Mouse (Mus musculus) heart, embryonic 16.5 days (tissue): ENCODE data around the gene Nckap1. TPM values are rescaled to one million over a fixed set of nuclear protein-coding genes. Genes with fewer than 3 reads are reported as not detected.
A peak's percentile ranks its signal among the peaks of the same experiment; 100 is the strongest.

Experiments used
- ATAC-seq: fragments of 200-750 bp; cut with Nextera tagmentation; replicated peaks from 2 replicates; pipeline ENCODE4 v1.8.0; 2017; ENCODE audit warnings: moderate number of reproducible peaks; ENCODE audit not compliant: insufficient read depth, low FRiP score; ENCODE audit errors: extremely low read depth
- H3K27ac ChIP-seq: fragments of 300-500 bp; sonication (generic); 2 replicates; pipeline ENCODE4 v1.5.1; 2014; ENCODE audit warnings: mild to moderate bottlenecking, low read length, control low read depth, moderate library complexity
- H3K27me3 ChIP-seq: fragments of 300-500 bp; sonication (generic); 2 replicates; pipeline ENCODE4 v1.6.1; 2014; ENCODE audit warnings: low read length, mixed read lengths; ENCODE audit not compliant: control insufficient read depth, insufficient read depth
- H3K36me3 ChIP-seq: fragments of 300-500 bp; sonication (generic); 2 replicates; pipeline ENCODE4 v1.6.1; 2014; ENCODE audit not compliant: control insufficient read depth, insufficient read depth
- H3K4me1 ChIP-seq: fragments of 300-500 bp; sonication (generic); 2 replicates; pipeline ENCODE4 v1.6.1; 2014; ENCODE audit warnings: low read length, mixed read lengths; ENCODE audit not compliant: control insufficient read depth, insufficient read depth
- H3K4me2 ChIP-seq: fragments of 300-500 bp; sonication (generic); 2 replicates; pipeline ENCODE4 v1.6.1; 2014; ENCODE audit warnings: low read depth, mild to moderate bottlenecking, control low read depth, low read length
- H3K4me3 ChIP-seq: fragments of 300-500 bp; sonication (generic); 2 replicates; pipeline ENCODE4 v1.5.1; 2014; ENCODE audit warnings: mild to moderate bottlenecking, control low read depth, low read length
- H3K9ac ChIP-seq: fragments of 300-500 bp; sonication (generic); 2 replicates; pipeline ENCODE4 v1.6.1; 2014; ENCODE audit warnings: low read length, control low read depth
- H3K9me3 ChIP-seq: fragments of 300-500 bp; sonication (generic); replicated peaks from 2 replicates; pipeline ENCODE4 v1.6.1; 2016; ENCODE audit warnings: low read length; ENCODE audit not compliant: control insufficient read depth
- WGBS: fragments of 180-500 bp; shearing (Covaris S2); extraction: QIAGEN DNeasy Blood & Tissue Kit; methylation state at CpG from one replicate; pipeline ENCODE4 v1.1.7; 2014; 5-methylcytosine and 5-hydroxymethylcytosine counted together
- polyA plus RNA-seq: library from polyadenylated mRNA; unstranded; fragments of >200 nt; fragmentation: Nextera tagmentation; extraction: Ambion mirVana; gene quantifications from 2 replicates; pipeline ENCODE4 v1.2.1, GENCODE M21; 2015

The Nckap1 gene
- 40.2 and 52.6 TPM in 2 replicates for polyA plus RNA-seq

- Histone ChIP-seq H3K9ac (peak within 1 kb of the TSS; percentile 99), H3K27ac (peak within 1 kb of the TSS; percentile 98), H3K4me2 (peak within 1 kb of the TSS; percentile 79), H3K4me1 (peaks cover 16% of the 10 kb centered on the region), H3K9me3 (no peaks in the 10 kb centered on the region), H3K27me3 (no peaks in the 10 kb centered on the region), H3K36me3 (no peaks in the 10 kb centered on the region), H3K4me3 (peak within 1 kb of the TSS; percentile 94)
- WGBS, result under 1% methylated on average over 66 of the region's 88 CpGs
- ATAC-seq, result peak; percentile 92
Measured at GRCm38 (mm10) chr2:80581043-80581711, at the start of gene Nckap1. Nckap1 (minus strand) TSS chr2:80581380.

- H3K36me3 ChIP-seq, result peaks cover 19% of the 10 kb centered on the region
- no peak overlapping the region for H3K4me3 ChIP-seq
- H3K4me2 ChIP-seq, result no peak overlapping the region
- H3K27ac ChIP-seq, result no peak overlapping the region
- no peaks in the 10 kb centered on the region for H3K27me3 ChIP-seq
- no peak for ATAC-seq
- 90% methylated on average over 4 of the region's 4 CpGs for WGBS
- no peaks in the 10 kb centered on the region for H3K9me3 ChIP-seq
- H3K4me1 ChIP-seq, result 0 out of 2 replicates have a peak, but pooled peaks cover 3% of the 10 kb centered on the region
- no peak overlapping the region for H3K9ac ChIP-seq
Measured at GRCm38 (mm10) chr2:80624523-80624922, 43.3 kb upstream of the Nckap1 start.

- H3K9ac ChIP-seq, result no peak overlapping the region
- WGBS, result 63% methylated on average over 3 of the region's 3 CpGs
Measured at GRCm38 (mm10) chr2:80621921-80622320, 40.7 kb upstream of the Nckap1 start.

GRCm38 (mm10) chr2:80618991-80619390 is 37.8 kb upstream of the Nckap1 start:
- H3K27ac ChIP-seq, result no peak overlapping the region
- ATAC-seq, result no peak
- WGBS, result 78% methylated on average over 3 of the region's 3 CpGs
- H3K27me3 ChIP-seq, result no peaks in the 10 kb centered on the region
- H3K36me3 ChIP-seq, result no peaks in the 10 kb centered on the region
- H3K4me2 ChIP-seq, result no peak overlapping the region
- H3K4me3 ChIP-seq, result no peak overlapping the region
- H3K9ac ChIP-seq, result no peak overlapping the region
- H3K9me3 ChIP-seq, result no peaks in the 10 kb centered on the region
- H3K4me1 ChIP-seq, result peaks cover 13% of the 10 kb centered on the region

More at GRCm38 (mm10) chr2:80621921-80622320, 40.7 kb upstream of the Nckap1 start:
- Histone ChIP-seq H3K4me1 (peaks cover 13% of the 10 kb centered on the region), H3K9me3 (no peaks in the 10 kb centered on the region), H3K4me3 (no peak overlapping the region), H3K27me3 (no peaks in the 10 kb centered on the region), H3K27ac (0 out of 2 replicates have a peak overlapping the region, but pooled peaks have one; percentile 16), H3K36me3 (peaks cover 17% of the 10 kb centered on the region), H3K4me2 (no peak overlapping the region)
- no peak for ATAC-seq

- no peaks in the 10 kb centered on the region for H3K36me3 ChIP-seq
- peak; percentile 100 for ATAC-seq
- H3K9ac ChIP-seq, result peak within 1 kb of the TSS; percentile 81
- H3K4me2 ChIP-seq, result peak within 1 kb of the TSS; percentile 73
- no peaks in the 10 kb centered on the region for H3K27me3 ChIP-seq
- WGBS, result under 1% methylated on average over 21 of the region's 21 CpGs
- H3K4me3 ChIP-seq, result peak within 1 kb of the TSS; percentile 71
- no peaks in the 10 kb centered on the region for H3K9me3 ChIP-seq
- H3K4me1 ChIP-seq, result peaks cover 10% of the 10 kb centered on the region
- peak within 1 kb of the TSS; percentile 68 for H3K27ac ChIP-seq
Measured at GRCm38 (mm10) chr2:80616854-80617737, 35.9 kb upstream of the Nckap1 start, which contains the start of the genes Dusp19 and Nup35. Dusp19 (plus strand) TSS chr2:80617045. Nup35 (plus strand) TSS chr2:80617236.

- no peak for ATAC-seq
- Histone ChIP-seq H3K36me3 (no peaks in the 10 kb centered on the region), H3K9ac (no peak overlapping the region), H3K9me3 (no peaks in the 10 kb centered on the region), H3K4me3 (no peak overlapping the region), H3K4me1 (peaks cover 3% of the 10 kb centered on the region), H3K27me3 (no peaks in the 10 kb centered on the region), H3K27ac (no peak overlapping the region), H3K4me2 (no peak overlapping the region)
- 58% methylated on average over 2 of the region's 2 CpGs for WGBS
Measured at GRCm38 (mm10) chr2:80612796-80613195, 31.6 kb upstream of the Nckap1 start.

GRCm38 (mm10) chr2:80612286-80612685 is 31.1 kb upstream of the Nckap1 start:
- Histone ChIP-seq H3K4me1 (no peaks in the 10 kb centered on the region), H3K4me3 (no peak overlapping the region), H3K36me3 (no peaks in the 10 kb centered on the region), H3K9ac (no peak overlapping the region), H3K4me2 (no peak overlapping the region), H3K27me3 (no peaks in the 10 kb centered on the region), H3K27ac (no peak overlapping the region), H3K9me3 (no peaks in the 10 kb centered on the region)
- no peak for ATAC-seq
- 40% methylated on average over 1 of the region's 1 CpGs for WGBS

GRCm38 (mm10) chr2:80603771-80604426 is 22.7 kb upstream of the Nckap1 start:
- Histone ChIP-seq H3K4me2 (no peak overlapping the region), H3K9me3 (no peaks in the 10 kb centered on the region), H3K27ac (no peak overlapping the region), H3K4me3 (no peak overlapping the region), H3K4me1 (no peaks in the 10 kb centered on the region), H3K9ac (no peak overlapping the region), H3K36me3 (no peaks in the 10 kb centered on the region), H3K27me3 (no peaks in the 10 kb centered on the region)
- 90% methylated on average over 19 of the region's 19 CpGs for WGBS
- no peak for ATAC-seq
